Mouse (Mus musculus): ENCODE measurements around the gene Rbp3. TPM values are rescaled to one million over a fixed set of nuclear protein-coding genes. Genes with fewer than 3 reads are reported as not detected.

Gene Rbp3
- polyA plus RNA-seq, 1 experiment from 2014 or later = not detected

GRCm38 (mm10) chr14:33993051-33993450 is 39.2 kb downstream of the Rbp3 start:
- Histone ChIP-seq H3K4me1 (ENCODE audit: control insufficient read depth, insufficient read depth, low read length) (no peaks in the 10 kb centered on the region), H3K27me3 (ENCODE audit: control insufficient read depth, insufficient read depth, low read length) (no peaks in the 10 kb centered on the region), H3K27ac (ENCODE audit: low read depth, low read length) (no peak overlapping the region), H3K4me2 (replicated peaks; ENCODE audit: low read depth, low read length) (no peak overlapping the region), H3K36me3 (ENCODE audit: control insufficient read depth, insufficient read depth, low read length) (no peaks in the 10 kb centered on the region), H3K9ac (ENCODE audit: low read depth, low read length) (no peak overlapping the region), H3K4me3 (ENCODE audit: low read length) (no peak overlapping the region), H3K9me3 (ENCODE audit: control insufficient read depth, low read length) (no peaks in the 10 kb centered on the region)
- no peak for ATAC-seq (ENCODE audit: low FRiP score, low TSS enrichment)
- 96% methylated on average over 9 of the region's 9 CpGs for WGBS

DNA sequence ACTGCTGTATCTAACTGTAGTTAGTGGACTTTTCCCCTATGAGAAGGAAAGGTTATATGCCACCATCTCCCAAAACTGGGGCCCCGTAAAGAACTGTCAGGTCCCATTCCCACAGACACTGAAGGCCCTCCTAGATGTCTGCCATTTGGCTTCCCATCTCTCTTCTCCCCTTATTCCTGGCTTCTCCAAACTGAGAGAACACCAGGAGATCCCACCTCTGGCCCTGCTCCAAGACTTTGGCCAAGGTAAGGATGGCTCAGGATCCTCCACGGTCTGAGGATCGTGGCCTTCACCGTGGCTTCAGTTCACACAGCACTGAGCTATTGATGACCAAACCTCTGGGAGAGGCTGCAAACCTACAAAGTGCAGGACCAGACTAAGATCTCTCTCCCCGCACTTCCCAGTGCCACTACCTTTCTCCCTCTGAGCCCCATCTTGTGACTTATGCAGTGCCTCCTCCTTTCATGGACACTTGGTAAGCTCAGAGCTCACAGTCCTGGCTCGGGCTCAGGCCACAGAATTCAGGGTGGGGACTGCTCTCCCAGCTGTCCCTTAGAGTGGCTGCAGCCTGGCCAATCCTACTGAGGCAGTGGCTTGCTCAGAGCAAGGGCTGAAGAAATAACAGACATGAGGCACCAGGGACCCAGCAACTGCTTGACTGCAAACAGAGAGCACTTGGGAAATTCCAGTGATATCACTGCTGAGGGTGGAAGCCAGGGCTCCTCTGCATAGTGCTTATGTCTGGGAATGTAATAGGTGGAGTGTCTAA is 39.9 kb downstream of the Rbp3 start:
- WGBS = 87% methylated on average over 6 of the region's 6 CpGs
- H3K36me3 ChIP-seq (ENCODE audit: control insufficient read depth, insufficient read depth, low read length) = no peaks in the 10 kb centered on the region
- H3K9ac ChIP-seq (ENCODE audit: low read depth, low read length) = no peak overlapping the region
- no peak overlapping the region for H3K27ac ChIP-seq (ENCODE audit: low read depth, low read length)
- no peaks in the 10 kb centered on the region for H3K9me3 ChIP-seq (ENCODE audit: control insufficient read depth, low read length)
- no peak overlapping the region for H3K4me3 ChIP-seq (ENCODE audit: low read length)
- no peak for ATAC-seq (ENCODE audit: low FRiP score, low TSS enrichment)
- H3K4me1 ChIP-seq (ENCODE audit: control insufficient read depth, insufficient read depth, low read length) = no peaks in the 10 kb centered on the region
- H3K4me2 ChIP-seq (replicated peaks; ENCODE audit: low read depth, low read length) = no peak overlapping the region
- H3K27me3 ChIP-seq (ENCODE audit: control insufficient read depth, insufficient read depth, low read length) = no peaks in the 10 kb centered on the region

DNA sequence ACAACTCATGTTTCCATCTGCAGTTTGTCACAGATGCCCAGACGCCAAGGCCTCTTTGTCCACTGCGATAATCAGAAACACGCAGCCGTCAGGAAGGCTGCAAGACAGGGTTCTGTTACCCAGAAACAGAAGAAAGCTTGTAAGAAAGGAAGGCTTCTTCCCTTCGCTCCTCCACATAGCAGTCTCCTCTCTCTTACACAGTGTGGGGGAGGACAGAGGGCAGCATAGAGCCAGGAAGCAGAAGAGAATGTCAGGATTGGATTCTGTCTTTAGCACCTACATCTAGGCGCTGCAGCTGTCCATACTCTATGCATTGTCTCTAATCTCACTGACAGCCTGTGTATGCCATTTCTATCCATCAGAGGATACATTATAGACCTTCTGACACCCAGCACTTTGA is 43.6 kb downstream of the Rbp3 start:
- no peak overlapping the region for H3K4me3 ChIP-seq (ENCODE audit: low read length)
- no peaks in the 10 kb centered on the region for H3K36me3 ChIP-seq (ENCODE audit: control insufficient read depth, insufficient read depth, low read length)
- H3K4me1 ChIP-seq (ENCODE audit: control insufficient read depth, insufficient read depth, low read length) = no peaks in the 10 kb centered on the region
- H3K9ac ChIP-seq (ENCODE audit: low read depth, low read length) = no peak overlapping the region
- H3K27ac ChIP-seq (ENCODE audit: low read depth, low read length) = no peak overlapping the region
- no peak overlapping the region for H3K4me2 ChIP-seq (replicated peaks; ENCODE audit: low read depth, low read length)
- no peak for ATAC-seq (ENCODE audit: low FRiP score, low TSS enrichment)
- no peaks in the 10 kb centered on the region for H3K27me3 ChIP-seq (ENCODE audit: control insufficient read depth, insufficient read depth, low read length)
- WGBS = 55% methylated on average over 6 of the region's 6 CpGs
- no peaks in the 10 kb centered on the region for H3K9me3 ChIP-seq (ENCODE audit: control insufficient read depth, low read length)

- Histone ChIP-seq H3K4me3 (ENCODE audit: low read length) (no peak overlapping the region), H3K27ac (ENCODE audit: low read depth, low read length) (no peak overlapping the region), H3K9me3 (ENCODE audit: control insufficient read depth, low read length) (no peaks in the 10 kb centered on the region), H3K36me3 (ENCODE audit: control insufficient read depth, insufficient read depth, low read length) (no peaks in the 10 kb centered on the region), H3K9ac (ENCODE audit: low read depth, low read length) (no peak overlapping the region), H3K27me3 (ENCODE audit: control insufficient read depth, insufficient read depth, low read length) (no peaks in the 10 kb centered on the region), H3K4me2 (replicated peaks; ENCODE audit: low read depth, low read length) (no peak overlapping the region), H3K4me1 (ENCODE audit: control insufficient read depth, insufficient read depth, low read length) (no peaks in the 10 kb centered on the region)
- no peak for ATAC-seq (ENCODE audit: low FRiP score, low TSS enrichment)
Measured at GRCm38 (mm10) chr14:34000076-34000475, 46.3 kb downstream of the Rbp3 start.

GRCm38 (mm10) chr14:34001445-34001844 is 47.6 kb downstream of the Rbp3 start:
- no peak overlapping the region for H3K27ac ChIP-seq (ENCODE audit: low read depth, low read length)
- H3K27me3 ChIP-seq (ENCODE audit: control insufficient read depth, insufficient read depth, low read length) = no peaks in the 10 kb centered on the region
- H3K36me3 ChIP-seq (ENCODE audit: control insufficient read depth, insufficient read depth, low read length) = no peaks in the 10 kb centered on the region
- no peaks in the 10 kb centered on the region for H3K4me1 ChIP-seq (ENCODE audit: control insufficient read depth, insufficient read depth, low read length)
- ATAC-seq (ENCODE audit: low FRiP score, low TSS enrichment) = no peak
- no peak overlapping the region for H3K4me3 ChIP-seq (ENCODE audit: low read length)
- H3K9me3 ChIP-seq (ENCODE audit: control insufficient read depth, low read length) = no peaks in the 10 kb centered on the region
- no peak overlapping the region for H3K4me2 ChIP-seq (replicated peaks; ENCODE audit: low read depth, low read length)
- H3K9ac ChIP-seq (ENCODE audit: low read depth, low read length) = no peak overlapping the region

- WGBS = 88% methylated on average over 5 of the region's 5 CpGs
- H3K9ac ChIP-seq (ENCODE audit: low read depth, low read length) = no peak overlapping the region
- H3K4me1 ChIP-seq (ENCODE audit: control insufficient read depth, insufficient read depth, low read length) = no peaks in the 10 kb centered on the region
- no peaks in the 10 kb centered on the region for H3K27me3 ChIP-seq (ENCODE audit: control insufficient read depth, insufficient read depth, low read length)
- ATAC-seq (ENCODE audit: low FRiP score, low TSS enrichment) = no peak
- no peak overlapping the region for H3K4me2 ChIP-seq (replicated peaks; ENCODE audit: low read depth, low read length)
- no peaks in the 10 kb centered on the region for H3K36me3 ChIP-seq (ENCODE audit: control insufficient read depth, insufficient read depth, low read length)
- no peak overlapping the region for H3K4me3 ChIP-seq (ENCODE audit: low read length)
- H3K27ac ChIP-seq (ENCODE audit: low read depth, low read length) = no peak overlapping the region
- no peaks in the 10 kb centered on the region for H3K9me3 ChIP-seq (ENCODE audit: control insufficient read depth, low read length)
Measured at GRCm38 (mm10) chr14:34002358-34002757, 48.6 kb downstream of the Rbp3 start.

Other genes with a start within 250 kb of the Rbp3 start
- gene Gdf10, start 30.4 kb upstream of the Rbp3 start, polyA plus RNA-seq (2014; fragmentation: Nextera tagmentation; extraction: Ambion mirVana) = 0.79 and 0.88 TPM in 2 replicates
- not detected in 2 replicates for gene Gdf2, start 13.0 kb upstream of the Rbp3 start, polyA plus RNA-seq (2014; fragmentation: Nextera tagmentation; extraction: Ambion mirVana)
- not detected in 2 replicates for gene Zfp488, start 24.8 kb downstream of the Rbp3 start, polyA plus RNA-seq (2014; fragmentation: Nextera tagmentation; extraction: Ambion mirVana)
- gene Gm30083, start 61.2 kb downstream of the Rbp3 start, polyA plus RNA-seq (2014; fragmentation: Nextera tagmentation; extraction: Ambion mirVana) = not detected in 2 replicates
- gene Gm5460, start 62.8 kb downstream of the Rbp3 start, polyA plus RNA-seq (2014; fragmentation: Nextera tagmentation; extraction: Ambion mirVana) = not detected in 2 replicates
- gene Antxrl, start 98.7 kb downstream of the Rbp3 start, polyA plus RNA-seq (2014; fragmentation: Nextera tagmentation; extraction: Ambion mirVana) = not detected in 2 replicates
- gene Anxa8, start 132.0 kb downstream of the Rbp3 start, polyA plus RNA-seq (2014; fragmentation: Nextera tagmentation; extraction: Ambion mirVana) = 0.44 and 0.61 TPM in 2 replicates
- not detected in 2 replicates for gene A630023A22Rik, start 148.8 kb downstream of the Rbp3 start, polyA plus RNA-seq (2014; fragmentation: Nextera tagmentation; extraction: Ambion mirVana)
- 0.06 and 0.11 TPM in 2 replicates for gene Npy4r, start 198.5 kb downstream of the Rbp3 start, polyA plus RNA-seq (2014; fragmentation: Nextera tagmentation; extraction: Ambion mirVana)
- 0.24 and 0.42 TPM in 2 replicates for gene Gprin2, start 247.7 kb downstream of the Rbp3 start, polyA plus RNA-seq (2014; fragmentation: Nextera tagmentation; extraction: Ambion mirVana)

All from kidney, embryonic 14.5 days (tissue).